Mouse (Mus musculus) kidney, adult 18-20 months (tissue): ENCODE measurements around the gene Agr3.
A peak's percentile ranks its signal among the peaks of the same experiment; 100 is the strongest.

Experiments used
- DNase-seq: peaks from one replicate; pipeline ENCODE4 v3.0.0; 2021

Gene Agr3

GRCm38 (mm10) chr12:35925402-35925801 is at the start of gene Agr3:
TSS of gene Agr3 (plus strand) at chr12:35925620.
- DNase-seq, result no peak

GRCm38 (mm10) chr12:35884892-35885558 is 40.4 kb upstream of the Agr3 start:
- DNase-seq, result peak; percentile 12

GRCm38 (mm10) chr12:35889383-35889782 is 36.0 kb upstream of the Agr3 start:
- no peak for DNase-seq

- no peak for DNase-seq
Measured at GRCm38 (mm10) chr12:35890756-35891155, 34.7 kb upstream of the Agr3 start.

GRCm38 (mm10) chr12:35894304-35894900 is 31.0 kb upstream of the Agr3 start:
- DNase-seq, result no peak

GRCm38 (mm10) chr12:35895875-35896763 is 29.3 kb upstream of the Agr3 start:
- peak; percentile 64 for DNase-seq

GRCm38 (mm10) chr12:35896764-35897282 is 28.6 kb upstream of the Agr3 start:
- no peak for DNase-seq

- DNase-seq, result no peak
Measured at GRCm38 (mm10) chr12:35910632-35911031, 14.8 kb upstream of the Agr3 start.

GRCm38 (mm10) chr12:35915813-35916212 is 9.6 kb upstream of the Agr3 start:
- no peak for DNase-seq

- DNase-seq, result no peak
Measured at GRCm38 (mm10) chr12:35916467-35916866, 9.0 kb upstream of the Agr3 start.

- no peak for DNase-seq
Measured at GRCm38 (mm10) chr12:35918031-35918430, 7.4 kb upstream of the Agr3 start.

- no peak for DNase-seq
Measured at GRCm38 (mm10) chr12:35927804-35928203, 2.4 kb downstream of the Agr3 start.

GRCm38 (mm10) chr12:35932816-35933215 is 7.4 kb downstream of the Agr3 start:
- no peak for DNase-seq

- no peak for DNase-seq
Measured at GRCm38 (mm10) chr12:35951757-35952156, 26.3 kb downstream of the Agr3 start.

- DNase-seq, result no peak
Measured at GRCm38 (mm10) chr12:35957235-35957634, 31.8 kb downstream of the Agr3 start.

- no peak for DNase-seq
Measured at GRCm38 (mm10) chr12:35966098-35966767, 40.8 kb downstream of the Agr3 start.

- no peak for DNase-seq
Measured at GRCm38 (mm10) chr12:35966768-35967141, 41.3 kb downstream of the Agr3 start.

- DNase-seq, result no peak
Measured at GRCm38 (mm10) chr12:35975898-35976297, 50.5 kb downstream of the Agr3 start.

- no peak for DNase-seq
Measured at GRCm38 (mm10) chr12:35977633-35978246, 52.3 kb downstream of the Agr3 start.

- DNase-seq, result no peak
Measured at GRCm38 (mm10) chr12:35979625-35980024, 54.2 kb downstream of the Agr3 start.

GRCm38 (mm10) chr12:35981732-35982360 is 56.4 kb downstream of the Agr3 start:
- DNase-seq, result no peak

- no peak for DNase-seq
Measured at GRCm38 (mm10) chr12:35983472-35983871, 58.1 kb downstream of the Agr3 start.
